Mouse (Mus musculus) midbrain, embryonic 16.5 days (tissue): ENCODE data around the gene Sike1. TPM values are rescaled to one million over a fixed set of nuclear protein-coding genes. Genes with fewer than 3 reads are reported as not detected.

Experiments
- ATAC-seq: fragments of 200-750 bp; cut with Nextera tagmentation; 2 replicates; pipeline ENCODE4 v1.8.0; 2017; ENCODE audit warnings: moderate TSS enrichment
- H3K27ac ChIP-seq: fragments of 300-500 bp; sonication (generic); 2 replicates; pipeline ENCODE4 v1.5.1; 2014; ENCODE audit warnings: mild to moderate bottlenecking, low read length, mixed read lengths
- H3K27me3 ChIP-seq: fragments of 300-500 bp; sonication (generic); 2 replicates; pipeline ENCODE4 v1.6.1; 2014; ENCODE audit warnings: low read depth, low read length, mixed read lengths; ENCODE audit not compliant: control insufficient read depth, insufficient read depth
- H3K36me3 ChIP-seq: fragments of 300-500 bp; sonication (generic); 2 replicates; pipeline ENCODE4 v1.6.1; 2014; ENCODE audit warnings: mild to moderate bottlenecking, low read length, moderate library complexity, mixed read lengths; ENCODE audit not compliant: control insufficient read depth, insufficient read depth
- H3K4me1 ChIP-seq: fragments of 300-500 bp; sonication (generic); 2 replicates; pipeline ENCODE4 v1.6.1; 2014; ENCODE audit warnings: mild to moderate bottlenecking, low read length, mixed read lengths; ENCODE audit not compliant: control insufficient read depth, insufficient read depth
- H3K4me2 ChIP-seq: fragments of 300-500 bp; sonication (generic); 2 replicates; pipeline ENCODE4 v1.6.1; 2014; ENCODE audit warnings: mild to moderate bottlenecking, low read length, mixed read lengths
- H3K4me3 ChIP-seq: fragments of 300-500 bp; sonication (generic); 2 replicates; pipeline ENCODE4 v1.5.1; 2014; ENCODE audit warnings: low read depth, mild to moderate bottlenecking, low read length, moderate library complexity, mixed read lengths
- H3K9ac ChIP-seq: fragments of 300-500 bp; sonication (generic); 2 replicates; pipeline ENCODE4 v1.6.1; 2014; ENCODE audit warnings: low read depth, low read length, mixed read lengths
- H3K9me3 ChIP-seq: fragments of 300-500 bp; sonication (generic); replicated peaks from 2 replicates; pipeline ENCODE4 v1.6.1; 2014; ENCODE audit warnings: mild to moderate bottlenecking, low read length, mixed read lengths; ENCODE audit not compliant: control insufficient read depth, poor library complexity, severe bottlenecking
- WGBS: fragments of 180-500 bp; shearing (Covaris S2); extraction: QIAGEN DNeasy Blood & Tissue Kit; methylation state at CpG from one replicate; pipeline ENCODE4 v1.1.7; 2014; 5-methylcytosine and 5-hydroxymethylcytosine counted together
- polyA plus RNA-seq: library from polyadenylated mRNA; unstranded; fragments of >200 nt; fragmentation: Nextera tagmentation; extraction: Ambion mirVana; gene quantifications from 2 replicates; pipeline ENCODE4 v1.2.1, GENCODE M21; 2015

Gene Sike1
- 55.9 and 63.1 TPM in 2 replicates for polyA plus RNA-seq

DNA sequence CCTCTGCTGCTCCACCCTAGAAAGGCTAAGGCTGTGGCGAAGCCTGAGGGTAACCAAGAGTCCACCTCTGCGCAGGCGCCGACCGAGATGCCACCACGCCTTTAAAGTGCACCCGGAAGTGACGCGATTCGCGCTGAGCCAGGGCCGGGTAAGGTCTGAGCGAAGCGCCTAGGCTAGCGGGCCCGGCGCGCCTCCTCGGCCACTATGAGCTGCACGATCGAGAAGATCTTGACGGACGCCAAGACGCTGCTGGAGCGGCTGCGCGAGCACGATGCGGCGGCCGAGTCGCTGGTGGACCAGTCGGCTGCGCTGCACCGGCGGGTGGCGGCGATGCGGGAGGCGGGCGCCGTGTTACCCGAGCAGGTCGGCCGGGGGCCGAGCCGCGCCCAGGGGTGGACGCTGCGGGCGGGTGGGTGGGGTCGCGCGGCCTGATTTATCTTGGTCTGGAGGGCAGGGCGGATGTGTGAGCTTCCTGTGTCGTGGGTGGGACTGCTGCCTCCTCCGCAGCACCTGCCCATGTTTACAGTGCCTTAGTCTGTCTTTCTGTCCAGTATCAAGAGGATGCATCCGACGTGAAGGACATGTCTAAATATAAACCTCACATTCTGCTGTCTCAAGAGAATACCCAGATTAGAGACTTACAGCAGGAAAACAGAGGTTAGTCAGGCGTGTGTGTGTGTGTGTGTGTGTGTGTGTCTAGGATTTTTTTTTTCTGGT lies at the start of gene Sike1:
TSS of gene Sike1 (plus strand) at position 104 of the 717 bp plus-strand sequence.
- Histone ChIP-seq H3K4me3 (peak within 1 kb of the TSS; percentile 51), H3K9ac (peak within 1 kb of the TSS; percentile 74), H3K9me3 (no peaks in the 10 kb centered on the region), H3K36me3 (peaks cover 18% of the 10 kb centered on the region), H3K27me3 (no peaks in the 10 kb centered on the region), H3K27ac (peak within 1 kb of the TSS; percentile 77), H3K4me1 (peaks cover 18% of the 10 kb centered on the region), H3K4me2 (peak within 1 kb of the TSS; percentile 58)
- under 1% methylated on average over 49 of the region's 60 CpGs for WGBS
- peak; percentile 98 for ATAC-seq

DNA sequence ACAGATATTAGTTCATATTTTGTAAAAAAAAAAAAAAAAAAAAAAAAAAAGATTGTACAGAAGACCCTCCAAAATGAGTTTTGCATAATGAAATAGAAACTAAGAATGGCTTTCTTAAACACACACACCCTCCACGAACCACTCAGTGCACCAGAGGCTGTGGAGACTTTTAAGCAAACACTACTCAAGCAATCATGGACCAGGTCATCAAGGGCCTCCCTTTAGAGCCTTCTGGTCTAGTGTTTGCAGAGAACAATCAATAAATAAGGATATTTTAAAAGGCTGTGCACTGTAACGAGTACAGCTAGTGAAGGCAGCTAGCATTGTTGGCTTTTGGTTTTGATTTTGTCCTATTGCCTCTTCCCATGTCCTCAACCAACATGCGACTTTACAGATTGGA lies 49.2 kb upstream of the Sike1 start:
- no peak overlapping the region for H3K4me2 ChIP-seq
- no peak overlapping the region for H3K27ac ChIP-seq
- no peak overlapping the region for H3K4me3 ChIP-seq
- ATAC-seq = no peak
- H3K9ac ChIP-seq = no peak overlapping the region
- no peaks in the 10 kb centered on the region for H3K4me1 ChIP-seq
- H3K27me3 ChIP-seq = no peaks in the 10 kb centered on the region
- no peaks in the 10 kb centered on the region for H3K9me3 ChIP-seq
- no peaks in the 10 kb centered on the region for H3K36me3 ChIP-seq
- 89% methylated on average over 3 of the region's 3 CpGs for whole genome bisulfite sequencing

GRCm38 (mm10) chr3:102946861-102947260 lies 48.6 kb upstream of the Sike1 start:
- Histone ChIP-seq H3K4me1 (no peaks in the 10 kb centered on the region), H3K4me3 (no peak overlapping the region), H3K27me3 (no peaks in the 10 kb centered on the region), H3K4me2 (no peak overlapping the region), H3K9ac (no peak overlapping the region), H3K9me3 (no peaks in the 10 kb centered on the region), H3K27ac (no peak overlapping the region), H3K36me3 (no peaks in the 10 kb centered on the region)
- ATAC-seq = no peak
- 45% methylated on average over 5 of the region's 5 CpGs for WGBS

- Histone ChIP-seq H3K9ac (no peak overlapping the region), H3K27me3 (no peaks in the 10 kb centered on the region), H3K4me3 (no peak overlapping the region), H3K4me2 (no peak overlapping the region), H3K9me3 (no peaks in the 10 kb centered on the region), H3K27ac (no peak overlapping the region), H3K36me3 (no peaks in the 10 kb centered on the region), H3K4me1 (no peaks in the 10 kb centered on the region)
- no peak for ATAC-seq
- 94% methylated on average over 12 of the region's 12 CpGs for WGBS
These were observed 41.0 kb upstream of the Sike1 start for GRCm38 (mm10) chr3:102954476-102954875.

DNA sequence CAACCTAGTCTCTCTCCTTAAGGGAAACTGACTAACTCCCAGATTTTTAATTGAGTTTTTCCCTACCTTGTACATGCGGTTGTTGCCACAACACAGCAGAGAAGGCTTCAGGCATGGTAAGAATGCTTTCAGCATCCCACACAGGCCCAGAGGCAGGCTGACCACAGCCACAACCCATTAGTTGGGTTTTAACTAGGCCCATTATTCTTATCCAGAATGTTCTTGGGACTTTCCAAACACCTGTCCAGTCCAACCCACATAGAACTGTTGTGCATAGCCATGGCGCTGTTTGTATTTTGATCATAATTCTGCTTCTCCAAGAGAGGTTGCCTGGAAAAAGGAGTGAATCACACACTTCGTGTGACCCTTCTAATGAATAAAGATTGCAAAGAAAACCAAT lies 40.4 kb upstream of the Sike1 start:
- H3K9me3 ChIP-seq = no peaks in the 10 kb centered on the region
- H3K9ac ChIP-seq = no peak overlapping the region
- H3K4me1 ChIP-seq = no peaks in the 10 kb centered on the region
- H3K4me3 ChIP-seq = no peak overlapping the region
- H3K27me3 ChIP-seq = no peaks in the 10 kb centered on the region
- WGBS = 85% methylated on average over 3 of the region's 3 CpGs
- ATAC-seq = no peak
- no peaks in the 10 kb centered on the region for H3K36me3 ChIP-seq
- no peak overlapping the region for H3K27ac ChIP-seq
- H3K4me2 ChIP-seq = no peak overlapping the region

DNA sequence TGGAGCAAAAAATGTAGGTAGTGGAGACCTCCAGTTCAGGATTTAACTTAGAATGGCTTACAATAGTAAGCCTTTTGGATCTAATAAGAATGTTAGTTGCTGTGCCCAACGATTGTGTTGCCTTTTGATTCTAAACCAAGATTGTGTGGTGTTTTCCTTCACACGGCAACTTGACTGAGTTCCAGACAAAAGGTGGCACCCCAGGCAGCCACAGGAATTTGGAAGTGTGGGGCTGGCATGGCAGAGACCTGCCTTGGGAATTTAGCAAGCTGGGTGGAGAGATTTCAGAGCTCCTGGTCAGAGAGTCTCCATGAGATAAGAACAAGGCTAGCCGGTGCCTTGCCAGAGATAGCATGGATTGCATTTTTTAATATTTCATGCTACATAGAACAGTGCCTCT lies 39.9 kb upstream of the Sike1 start:
- H3K27ac ChIP-seq = no peak overlapping the region
- H3K9ac ChIP-seq = no peak overlapping the region
- 57% methylated on average over 3 of the region's 3 CpGs for WGBS
- H3K9me3 ChIP-seq = no peaks in the 10 kb centered on the region
- no peak overlapping the region for H3K4me2 ChIP-seq
- H3K4me3 ChIP-seq = no peak overlapping the region
- no peaks in the 10 kb centered on the region for H3K4me1 ChIP-seq
- no peaks in the 10 kb centered on the region for H3K36me3 ChIP-seq
- ATAC-seq = no peak
- H3K27me3 ChIP-seq = no peaks in the 10 kb centered on the region

- no peaks in the 10 kb centered on the region for H3K36me3 ChIP-seq
- H3K27me3 ChIP-seq = no peaks in the 10 kb centered on the region
- H3K9ac ChIP-seq = no peak within 1 kb of the TSS
- no peaks in the 10 kb centered on the region; the same call in 1 of the 2 replicates for H3K9me3 ChIP-seq
- no peak within 1 kb of the TSS for H3K4me2 ChIP-seq
- ATAC-seq = no peak
- WGBS = 52% methylated on average over 3 of the region's 3 CpGs
- no peak within 1 kb of the TSS for H3K4me3 ChIP-seq
- H3K4me1 ChIP-seq = no peaks in the 10 kb centered on the region
- H3K27ac ChIP-seq = no peak within 1 kb of the TSS
These were observed 31.5 kb upstream of the Sike1 start, which contains the start of gene Nr1h5 for GRCm38 (mm10) chr3:102964033-102964432. Gene Nr1h5 (minus strand): TSS chr3:102964133.

GRCm38 (mm10) chr3:102970067-102970466 lies 25.4 kb upstream of the Sike1 start:
- no peak overlapping the region for H3K27ac ChIP-seq
- no peak overlapping the region for H3K4me3 ChIP-seq
- 0 out of 2 replicates have a peak, but pooled peaks have one; percentile 14 for ATAC-seq
- H3K4me2 ChIP-seq = no peak overlapping the region; the same call in 1 of the 2 replicates
- WGBS = 36% methylated on average over 9 of the region's 9 CpGs
- no peaks in the 10 kb centered on the region for H3K27me3 ChIP-seq
- no peaks in the 10 kb centered on the region; the same call in 1 of the 2 replicates for H3K9me3 ChIP-seq
- peaks cover 3% of the 10 kb centered on the region; the same call in 1 of the 2 replicates for H3K4me1 ChIP-seq
- H3K36me3 ChIP-seq = no peaks in the 10 kb centered on the region
- no peak overlapping the region for H3K9ac ChIP-seq

DNA sequence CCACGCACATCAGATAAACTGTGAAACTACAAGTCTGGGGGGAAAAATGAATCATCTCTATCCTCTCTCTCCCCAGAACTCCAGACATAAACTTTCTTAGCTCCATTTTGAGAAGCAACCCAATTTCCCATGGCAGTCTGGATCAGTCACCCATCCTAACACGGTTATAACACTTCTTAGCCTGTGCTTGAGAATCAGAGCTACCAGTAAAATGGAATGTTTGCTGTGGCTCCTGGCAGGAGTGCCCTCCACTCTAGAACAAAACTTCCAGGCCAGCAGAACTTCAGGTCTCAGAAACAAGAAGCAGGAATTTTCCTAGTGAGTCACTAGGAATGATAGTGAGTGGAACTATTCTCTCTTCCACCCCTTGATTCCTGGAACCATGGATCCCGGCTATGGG lies 25.0 kb upstream of the Sike1 start:
- WGBS = 87% methylated on average over 3 of the region's 3 CpGs
- Histone ChIP-seq H3K4me2 (no peak overlapping the region), H3K36me3 (no peaks in the 10 kb centered on the region), H3K9me3 (no peaks in the 10 kb centered on the region; the same call in 1 of the 2 replicates), H3K4me1 (peaks cover 3% of the 10 kb centered on the region; the same call in 1 of the 2 replicates), H3K27ac (no peak overlapping the region), H3K27me3 (no peaks in the 10 kb centered on the region), H3K9ac (no peak overlapping the region), H3K4me3 (no peak overlapping the region)
- no peak for ATAC-seq
